Mouse (Mus musculus): ENCODE measurements at regions not wholly inside any gene's neighbourhood (a gene's known extent, or its start where the extent isn't known, plus 50 kb on each side); places are given as distances from the start of the nearest gene placed in this dataset.

DNA sequence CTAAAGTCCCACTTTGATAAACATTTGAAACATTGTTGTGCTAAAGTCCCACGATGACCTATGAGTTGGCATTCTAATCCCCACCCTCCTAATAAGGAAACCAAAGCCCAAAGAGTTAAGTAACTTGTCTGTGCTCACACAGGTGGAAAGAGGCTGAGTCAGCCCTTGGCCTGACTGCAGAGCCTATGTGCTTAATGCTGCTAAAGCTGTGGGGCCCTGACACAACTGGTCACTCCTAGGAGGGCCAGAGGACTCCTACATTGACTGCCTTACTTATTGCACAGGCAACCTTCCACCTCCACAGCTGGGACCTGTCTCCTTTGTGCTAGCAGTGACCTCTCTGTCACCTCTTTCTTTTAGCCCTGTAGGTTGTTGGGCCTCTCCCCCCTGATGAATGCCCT is 91.4 kb upstream of the Hes1 start:
- peak; percentile 21; the same call in 1 of the 2 replicates for ATAC-seq (ENCODE audit: insufficient read depth)
- H3K27ac ChIP-seq: no peak overlapping the region
- no peaks in the 10 kb centered on the region for H3K27me3 ChIP-seq (ENCODE audit: control insufficient read depth, insufficient read depth, low read length)
- 0 out of 4 replicates have a peak, but pooled peaks cover 0 to 2% of the 10 kb centered on the region in 2 experiments for H3K4me1 ChIP-seq (replicated peaks; ENCODE audit: control insufficient read depth in 2 of 2, insufficient read depth in 2 of 2, low read length in 1 of 2)
- no peak for DNase-seq (ENCODE audit: low read depth in 3 of 3, low spot score in 3 of 3)
- TF ChIP-seq EP300 (IDR thresholded peaks at IDR 0.05; ENCODE audit: low read depth) (no peak), CTCF (IDR thresholded peaks at IDR 0.05; ENCODE audit: low read depth) (no peak)
- WGBS (ENCODE audit: insufficient replicate concordance): 53% methylated on average over 1 of the region's 1 CpGs
- H3K4me2 ChIP-seq (ENCODE audit: low read depth): no peak overlapping the region
- no peaks in the 10 kb centered on the region for H3K36me3 ChIP-seq (replicated peaks; ENCODE audit: control insufficient read depth, insufficient read depth, low read depth)
- H3K9me3 ChIP-seq (ENCODE audit: control insufficient read depth, low read length): no peaks in the 10 kb centered on the region
- no peak overlapping the region for H3K4me3 ChIP-seq (ENCODE audit: insufficient read depth in 1 of 2, low read depth in 2 of 2, low read length in 2 of 2)
- no peak overlapping the region for H3K9ac ChIP-seq (replicated peaks)

DNA sequence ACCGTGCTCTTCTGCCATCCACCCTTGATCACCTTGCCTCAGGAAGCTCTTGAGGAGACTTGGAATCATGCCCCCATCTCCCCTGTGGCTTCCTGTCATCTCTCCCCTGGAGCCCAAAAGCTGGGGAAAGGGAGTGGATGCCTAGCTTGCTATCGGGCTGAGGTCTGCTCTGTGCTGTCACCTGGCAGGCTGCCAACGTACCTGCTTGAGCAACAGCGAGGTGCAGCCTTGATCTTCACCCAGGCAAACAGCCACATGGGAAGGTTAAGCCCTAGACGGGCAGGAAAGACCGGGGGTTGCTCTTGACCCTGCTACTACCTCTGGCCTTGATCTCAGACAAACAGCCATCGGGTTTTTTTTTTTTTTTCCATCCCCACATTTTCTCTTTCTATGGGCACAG is 90.9 kb upstream of the Hes1 start:
- H3K36me3 ChIP-seq (replicated peaks; ENCODE audit: control insufficient read depth, insufficient read depth, low read depth): no peaks in the 10 kb centered on the region
- no peak overlapping the region for H3K4me2 ChIP-seq (ENCODE audit: low read depth)
- H3K27me3 ChIP-seq (ENCODE audit: control insufficient read depth, insufficient read depth, low read length): no peaks in the 10 kb centered on the region
- no peak overlapping the region for H3K4me3 ChIP-seq (ENCODE audit: insufficient read depth in 1 of 2, low read depth in 2 of 2, low read length in 2 of 2)
- H3K27ac ChIP-seq: no peak overlapping the region
- DNase-seq (ENCODE audit: low read depth in 3 of 3, low spot score in 3 of 3): peak; percentile 11 to 35 (median 34)
- ATAC-seq (ENCODE audit: insufficient read depth): peak; percentile 60; the same call in 1 of the 2 replicates
- TF ChIP-seq CTCF (IDR thresholded peaks at IDR 0.05; ENCODE audit: low read depth) (no peak), EP300 (IDR thresholded peaks at IDR 0.05; ENCODE audit: low read depth) (no peak)
- no peaks in the 10 kb centered on the region for H3K9me3 ChIP-seq (ENCODE audit: control insufficient read depth, low read length)
- 53% methylated on average over 7 of the region's 7 CpGs for WGBS (ENCODE audit: insufficient replicate concordance)
- H3K4me1 ChIP-seq (replicated peaks; ENCODE audit: control insufficient read depth in 2 of 2, insufficient read depth in 2 of 2, low read length in 1 of 2): 0 out of 4 replicates have a peak, but pooled peaks cover 0 to 2% of the 10 kb centered on the region in 2 experiments
- no peak overlapping the region for H3K9ac ChIP-seq (replicated peaks)

GRCm38 (mm10) chr16:29975800-29976199 is 88.4 kb upstream of the Hes1 start:
- Histone ChIP-seq H3K4me1 (replicated peaks; ENCODE audit: control insufficient read depth in 2 of 2, insufficient read depth in 2 of 2, low read length in 1 of 2) (peaks cover 0 to 2% of the 10 kb centered on the region in 2 experiments; a peak in 1 of 4 replicates), H3K27ac (no peak overlapping the region), H3K36me3 (replicated peaks; ENCODE audit: control insufficient read depth, insufficient read depth, low read depth) (no peaks in the 10 kb centered on the region), H3K4me2 (ENCODE audit: low read depth) (no peak overlapping the region), H3K27me3 (ENCODE audit: control insufficient read depth, insufficient read depth, low read length) (no peaks in the 10 kb centered on the region), H3K4me3 (ENCODE audit: insufficient read depth in 1 of 2, low read depth in 2 of 2, low read length in 2 of 2) (no peak overlapping the region), H3K9me3 (ENCODE audit: control insufficient read depth, low read length) (no peaks in the 10 kb centered on the region), H3K9ac (replicated peaks) (no peak overlapping the region)
- no peak for TF ChIP-seq CTCF (IDR thresholded peaks at IDR 0.05; ENCODE audit: low read depth)
- no peak for TF ChIP-seq EP300 (IDR thresholded peaks at IDR 0.05; ENCODE audit: low read depth)
- no peak for DNase-seq (ENCODE audit: low read depth in 3 of 3, low spot score in 3 of 3)
- WGBS (ENCODE audit: insufficient replicate concordance): 54% methylated on average over 3 of the region's 3 CpGs
- no peak for ATAC-seq (ENCODE audit: insufficient read depth)

DNA sequence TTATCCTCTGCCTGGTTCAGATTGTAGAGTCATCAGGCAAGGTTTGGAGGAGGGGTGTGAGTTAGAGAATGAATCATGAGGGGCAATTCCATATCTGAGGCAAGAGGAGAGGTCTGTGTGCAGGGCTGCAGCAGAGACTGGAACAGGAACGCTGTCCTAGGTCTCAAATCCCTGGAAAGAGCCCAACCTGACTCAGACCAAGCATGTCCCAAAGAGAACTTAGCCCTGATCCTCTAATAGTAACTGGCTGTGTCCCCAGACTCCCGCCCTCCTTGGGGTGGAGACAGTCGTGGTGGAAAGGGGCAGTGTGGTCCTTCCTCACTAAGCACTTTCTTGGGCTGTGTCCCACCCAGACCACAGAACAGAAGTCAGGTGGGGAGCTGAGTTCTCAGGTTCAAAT is 87.2 kb upstream of the Hes1 start:
- 41% methylated on average over 3 of the region's 3 CpGs for WGBS (ENCODE audit: insufficient replicate concordance)
- Histone ChIP-seq H3K27ac (no peak overlapping the region), H3K9me3 (ENCODE audit: control insufficient read depth, low read length) (no peaks in the 10 kb centered on the region), H3K4me2 (ENCODE audit: low read depth) (no peak overlapping the region), H3K36me3 (replicated peaks; ENCODE audit: control insufficient read depth, insufficient read depth, low read depth) (no peaks in the 10 kb centered on the region), H3K27me3 (ENCODE audit: control insufficient read depth, insufficient read depth, low read length) (no peaks in the 10 kb centered on the region), H3K9ac (replicated peaks) (no peak overlapping the region), H3K4me1 (replicated peaks; ENCODE audit: control insufficient read depth in 2 of 2, insufficient read depth in 2 of 2, low read length in 1 of 2) (peaks cover 0 to 2% of the 10 kb centered on the region in 2 experiments; a peak in 1 of 4 replicates), H3K4me3 (ENCODE audit: insufficient read depth in 1 of 2, low read depth in 2 of 2, low read length in 2 of 2) (no peak overlapping the region)
- DNase-seq (ENCODE audit: low read depth in 3 of 3, low spot score in 3 of 3): no peak
- no peak for ATAC-seq (ENCODE audit: insufficient read depth)
- TF ChIP-seq EP300 (IDR thresholded peaks at IDR 0.05; ENCODE audit: low read depth): no peak

- H3K9ac ChIP-seq (replicated peaks): no peak overlapping the region
- ATAC-seq (ENCODE audit: insufficient read depth) (no peak), DNase-seq (ENCODE audit: low read depth in 3 of 3, low spot score in 3 of 3) (no peak)
- no peaks in the 10 kb centered on the region for H3K27me3 ChIP-seq (ENCODE audit: control insufficient read depth, insufficient read depth, low read length)
- H3K4me3 ChIP-seq (ENCODE audit: insufficient read depth in 1 of 2, low read depth in 2 of 2, low read length in 2 of 2): no peak overlapping the region
- no peaks in the 10 kb centered on the region for H3K9me3 ChIP-seq (ENCODE audit: control insufficient read depth, low read length)
- 43% methylated on average over 8 of the region's 8 CpGs for WGBS (ENCODE audit: insufficient replicate concordance)
- TF ChIP-seq CTCF (IDR thresholded peaks at IDR 0.05; ENCODE audit: low read depth) (no peak), EP300 (IDR thresholded peaks at IDR 0.05; ENCODE audit: low read depth) (no peak)
- no peak overlapping the region for H3K27ac ChIP-seq
- no peaks in the 10 kb centered on the region for H3K36me3 ChIP-seq (replicated peaks; ENCODE audit: control insufficient read depth, insufficient read depth, low read depth)
- no peak overlapping the region for H3K4me2 ChIP-seq (ENCODE audit: low read depth)
- H3K4me1 ChIP-seq (replicated peaks; ENCODE audit: control insufficient read depth in 2 of 2, insufficient read depth in 2 of 2, low read length in 1 of 2): peaks cover 0 to 2% of the 10 kb centered on the region in 2 experiments; a peak in 1 of 4 replicates
Measured at GRCm38 (mm10) chr16:29977711-29978110, 86.5 kb upstream of the Hes1 start.
